Mouse (Mus musculus) hindbrain, embryonic 12.5 days (tissue): Measurements from ENCODE around the gene Gatb. TPM values are rescaled to one million over a fixed set of nuclear protein-coding genes. Genes with fewer than 3 reads are reported as not detected.
"Not testable (repeated sequence)": the region's sequence is repeated elsewhere in the genome, so short reads cannot be mapped to it uniquely, and the experiment has no call there.

Source experiments
- ATAC-seq: fragments of 200-750 bp; cut with Nextera tagmentation; 2 replicates; pipeline ENCODE4 v1.8.0; 2017; ENCODE audit warnings: moderate TSS enrichment; ENCODE audit not compliant: low FRiP score
- H3K27ac ChIP-seq: fragments of 300-500 bp; sonication (generic); 2 replicates; pipeline ENCODE4 v1.5.1; 2016; ENCODE audit warnings: mild to moderate bottlenecking
- H3K27me3 ChIP-seq: fragments of 300-500 bp; sonication (generic); 2 replicates; pipeline ENCODE4 v1.6.1; 2016; ENCODE audit warnings: mild to moderate bottlenecking
- H3K36me3 ChIP-seq: fragments of 300-500 bp; sonication (generic); 2 replicates; pipeline ENCODE4 v1.6.1; 2016; ENCODE audit warnings: mild to moderate bottlenecking
- H3K4me1 ChIP-seq: fragments of 300-500 bp; sonication (generic); 2 replicates; pipeline ENCODE4 v1.6.1; 2016
- H3K4me2 ChIP-seq: fragments of 300-500 bp; sonication (generic); replicated peaks from 2 replicates; pipeline ENCODE4 v1.6.1; 2016; ENCODE audit warnings: mild to moderate bottlenecking
- H3K4me3 ChIP-seq: fragments of 300-500 bp; sonication (generic); 2 replicates; pipeline ENCODE4 v1.5.1; 2016; ENCODE audit warnings: mild to moderate bottlenecking
- H3K9ac ChIP-seq: fragments of 300-500 bp; sonication (generic); 2 replicates; pipeline ENCODE4 v1.6.1; 2016; ENCODE audit warnings: mild to moderate bottlenecking, moderate library complexity
- H3K9me3 ChIP-seq: fragments of 300-500 bp; sonication (generic); replicated peaks from 2 replicates; pipeline ENCODE4 v1.6.1; 2016; ENCODE audit warnings: mild to moderate bottlenecking
- WGBS: fragments of 180-500 bp; shearing (Covaris S2); methylation state at CpG from one replicate; pipeline ENCODE4 v1.1.7; 2016; 5-methylcytosine and 5-hydroxymethylcytosine counted together
- polyA plus RNA-seq: library from polyadenylated mRNA; unstranded; fragments of >200 nt; fragmentation: Nextera tagmentation; extraction: Ambion mirVana; gene quantifications from 2 replicates; pipeline ENCODE4 v1.2.1, GENCODE M21; 2016

The Gatb gene
- polyA plus RNA-seq, 1 experiment from 2014 or later: 20.0 TPM

- WGBS: 96% methylated on average over 8 of the region's 8 CpGs
Measured at GRCm38 (mm10) chr3:85572502-85572901, 1.4 kb upstream of the Gatb start.

GRCm38 (mm10) chr3:85573216-85573863, 579 bp upstream of the Gatb start:
- no peak for ATAC-seq
- Histone ChIP-seq H3K4me3 (peak overlapping the region; percentile 78), H3K27me3 (no peaks in the 10 kb centered on the region), H3K36me3 (no peaks in the 10 kb centered on the region), H3K9ac (peak overlapping the region; percentile 35; the same call in 1 of the 2 replicates), H3K27ac (no peak overlapping the region), H3K9me3 (no peaks in the 10 kb centered on the region), H3K4me2 (peak overlapping the region; percentile 49), H3K4me1 (peaks cover 3% of the 10 kb centered on the region)
- WGBS: 23% methylated on average over 6 of the region's 6 CpGs

More at GRCm38 (mm10) chr3:85572502-85572901, 1.4 kb upstream of the Gatb start:
- H3K36me3 ChIP-seq, H3K27me3 ChIP-seq, ATAC-seq, H3K9me3 ChIP-seq, H3K27ac ChIP-seq, H3K9ac ChIP-seq, H3K4me3 ChIP-seq, H3K4me2 ChIP-seq, H3K4me1 ChIP-seq: not testable (repeated sequence)

- 85% methylated on average over 2 of the region's 2 CpGs for WGBS
- no peaks in the 10 kb centered on the region for H3K9me3 ChIP-seq
- no peak for ATAC-seq
- H3K27me3 ChIP-seq: no peaks in the 10 kb centered on the region
- H3K4me2 ChIP-seq: no peak overlapping the region
- no peak overlapping the region for H3K9ac ChIP-seq
- H3K4me1 ChIP-seq: no peaks in the 10 kb centered on the region
- no peak overlapping the region for H3K4me3 ChIP-seq
- 0 out of 2 replicates have a peak, but pooled peaks cover 3% of the 10 kb centered on the region for H3K36me3 ChIP-seq
- H3K27ac ChIP-seq: no peak overlapping the region
Measured at GRCm38 (mm10) chr3:85582726-85583125, 8.8 kb downstream of the Gatb start.

- Histone ChIP-seq H3K27ac (no peak overlapping the region), H3K4me1 (no peaks in the 10 kb centered on the region), H3K4me2 (no peak overlapping the region), H3K9me3 (no peaks in the 10 kb centered on the region), H3K27me3 (no peaks in the 10 kb centered on the region), H3K9ac (no peak overlapping the region), H3K36me3 (0 out of 2 replicates have a peak, but pooled peaks cover 3% of the 10 kb centered on the region), H3K4me3 (no peak overlapping the region)
- ATAC-seq: no peak
- WGBS: 87% methylated on average over 5 of the region's 5 CpGs
Measured at GRCm38 (mm10) chr3:85583194-85583593, 9.3 kb downstream of the Gatb start.

GRCm38 (mm10) chr3:85584966-85585365, 11.0 kb downstream of the Gatb start:
- 86% methylated on average over 4 of the region's 4 CpGs for WGBS
- ATAC-seq: no peak
- no peaks in the 10 kb centered on the region for H3K9me3 ChIP-seq
- no peak overlapping the region for H3K27ac ChIP-seq
- no peaks in the 10 kb centered on the region for H3K27me3 ChIP-seq
- H3K4me3 ChIP-seq: no peak overlapping the region
- H3K36me3 ChIP-seq: 0 out of 2 replicates have a peak, but pooled peaks cover 3% of the 10 kb centered on the region
- no peak overlapping the region for H3K9ac ChIP-seq
- H3K4me1 ChIP-seq: no peaks in the 10 kb centered on the region
- no peak overlapping the region for H3K4me2 ChIP-seq

- WGBS: 74% methylated on average over 2 of the region's 2 CpGs
- no peaks in the 10 kb centered on the region for H3K9me3 ChIP-seq
- no peak overlapping the region for H3K4me2 ChIP-seq
- H3K4me3 ChIP-seq: no peak overlapping the region
- H3K4me1 ChIP-seq: no peaks in the 10 kb centered on the region
- H3K27ac ChIP-seq: no peak overlapping the region
- no peak overlapping the region for H3K9ac ChIP-seq
- no peak for ATAC-seq
- no peaks in the 10 kb centered on the region for H3K27me3 ChIP-seq
- H3K36me3 ChIP-seq: no peaks in the 10 kb centered on the region
Measured at GRCm38 (mm10) chr3:85588701-85589100, 14.8 kb downstream of the Gatb start.

- no peak overlapping the region for H3K4me3 ChIP-seq
- no peak for ATAC-seq
- no peak overlapping the region for H3K9ac ChIP-seq
- WGBS: 94% methylated on average over 3 of the region's 3 CpGs
- H3K4me2 ChIP-seq: no peak overlapping the region
- no peak overlapping the region for H3K27ac ChIP-seq
- no peaks in the 10 kb centered on the region for H3K9me3 ChIP-seq
- H3K27me3 ChIP-seq: no peaks in the 10 kb centered on the region
- no peaks in the 10 kb centered on the region for H3K4me1 ChIP-seq
- no peaks in the 10 kb centered on the region for H3K36me3 ChIP-seq
Measured at GRCm38 (mm10) chr3:85590090-85590754, 16.3 kb downstream of the Gatb start.

GRCm38 (mm10) chr3:85592067-85592466, 18.1 kb downstream of the Gatb start:
- Histone ChIP-seq H3K4me3 (no peak overlapping the region), H3K27ac (no peak overlapping the region), H3K4me1 (no peaks in the 10 kb centered on the region), H3K27me3 (no peaks in the 10 kb centered on the region), H3K9me3 (no peaks in the 10 kb centered on the region), H3K9ac (no peak overlapping the region), H3K36me3 (no peaks in the 10 kb centered on the region), H3K4me2 (no peak overlapping the region)
- WGBS: 86% methylated on average over 4 of the region's 4 CpGs
- ATAC-seq: no peak

GRCm38 (mm10) chr3:85592640-85593252, 18.8 kb downstream of the Gatb start:
- no peaks in the 10 kb centered on the region for H3K27me3 ChIP-seq
- no peaks in the 10 kb centered on the region for H3K36me3 ChIP-seq
- no peaks in the 10 kb centered on the region for H3K4me1 ChIP-seq
- no peak overlapping the region for H3K4me2 ChIP-seq
- H3K27ac ChIP-seq: no peak overlapping the region
- no peak for ATAC-seq
- 93% methylated on average over 5 of the region's 5 CpGs for WGBS
- no peak overlapping the region for H3K9ac ChIP-seq
- no peaks in the 10 kb centered on the region for H3K9me3 ChIP-seq
- no peak overlapping the region for H3K4me3 ChIP-seq

GRCm38 (mm10) chr3:85594452-85594851, 20.5 kb downstream of the Gatb start:
- no peaks in the 10 kb centered on the region for H3K4me1 ChIP-seq

GRCm38 (mm10) chr3:85599526-85599925, 25.6 kb downstream of the Gatb start:
- no peaks in the 10 kb centered on the region for H3K36me3 ChIP-seq
- H3K4me1 ChIP-seq: peaks cover 12% of the 10 kb centered on the region
- ATAC-seq: no peak
- H3K4me3 ChIP-seq: no peak overlapping the region
- no peaks in the 10 kb centered on the region for H3K9me3 ChIP-seq
- no peaks in the 10 kb centered on the region for H3K27me3 ChIP-seq
- 85% methylated on average over 3 of the region's 3 CpGs for WGBS
- no peak overlapping the region for H3K27ac ChIP-seq
- no peak overlapping the region for H3K9ac ChIP-seq
- H3K4me2 ChIP-seq: no peak overlapping the region

More at GRCm38 (mm10) chr3:85594452-85594851, 20.5 kb downstream of the Gatb start:
- H3K9ac ChIP-seq: no peak overlapping the region
- H3K4me3 ChIP-seq: no peak overlapping the region
- ATAC-seq: no peak
- H3K36me3 ChIP-seq: no peaks in the 10 kb centered on the region
- H3K27ac ChIP-seq: no peak overlapping the region
- no peaks in the 10 kb centered on the region for H3K27me3 ChIP-seq
- no peaks in the 10 kb centered on the region for H3K9me3 ChIP-seq
- no peak overlapping the region for H3K4me2 ChIP-seq
- 80% methylated on average over 3 of the region's 3 CpGs for WGBS

- Histone ChIP-seq H3K4me3 (no peak overlapping the region), H3K9ac (no peak overlapping the region), H3K4me1 (peaks cover 12% of the 10 kb centered on the region), H3K27ac (no peak overlapping the region), H3K36me3 (no peaks in the 10 kb centered on the region), H3K9me3 (no peaks in the 10 kb centered on the region), H3K27me3 (no peaks in the 10 kb centered on the region), H3K4me2 (no peak overlapping the region)
- no peak for ATAC-seq
- 63% methylated on average over 3 of the region's 3 CpGs for WGBS
Measured at GRCm38 (mm10) chr3:85601841-85602305, 28.0 kb downstream of the Gatb start.
